Mouse (Mus musculus) liver, embryonic 16.5 days (tissue): ENCODE results near the gene Nusap1. TPM values are rescaled to one million over a fixed set of nuclear protein-coding genes. Genes with fewer than 3 reads are reported as not detected.
"Not testable (repeated sequence)": the region's sequence is repeated elsewhere in the genome, so short reads cannot be mapped to it uniquely, and the experiment has no call there.

ENCODE experiments used
- ATAC-seq: fragments of 200-750 bp; cut with Nextera tagmentation; 2 replicates; pipeline ENCODE4 v1.8.0; 2017; ENCODE audit warnings: low read depth, mild to moderate bottlenecking, moderate number of reproducible peaks, moderate library complexity
- H3K27ac ChIP-seq: fragments of 300-500 bp; sonication (generic); 2 replicates; pipeline ENCODE4 v1.5.1; 2014; ENCODE audit warnings: mild to moderate bottlenecking, low read length
- H3K27me3 ChIP-seq: fragments of 300-500 bp; sonication (generic); 2 replicates; pipeline ENCODE4 v1.6.1; 2014; ENCODE audit warnings: low read depth, low read length, mixed read lengths; ENCODE audit not compliant: control insufficient read depth, insufficient read depth
- H3K36me3 ChIP-seq: fragments of 300-500 bp; sonication (generic); 2 replicates; pipeline ENCODE4 v1.6.1; 2014; ENCODE audit warnings: mild to moderate bottlenecking; ENCODE audit not compliant: control insufficient read depth, insufficient read depth
- H3K4me1 ChIP-seq: fragments of 300-500 bp; sonication (generic); 2 replicates; pipeline ENCODE4 v1.6.1; 2014; ENCODE audit warnings: low read depth, low read length, mixed read lengths; ENCODE audit not compliant: control insufficient read depth
- H3K4me2 ChIP-seq: fragments of 300-500 bp; sonication (generic); 2 replicates; pipeline ENCODE4 v1.6.1; 2014; ENCODE audit warnings: low read depth, low read length, mixed read lengths
- H3K4me3 ChIP-seq: fragments of 300-500 bp; sonication (generic); 2 replicates; pipeline ENCODE4 v1.5.1; 2014; ENCODE audit warnings: low read depth, mild to moderate bottlenecking, low read length
- H3K9ac ChIP-seq: fragments of 300-500 bp; sonication (generic); 2 replicates; pipeline ENCODE4 v1.6.1; 2014; ENCODE audit warnings: low read depth, low read length
- H3K9me3 ChIP-seq: fragments of 300-500 bp; sonication (generic); replicated peaks from 2 replicates; pipeline ENCODE4 v1.6.1; 2016; ENCODE audit warnings: low read length; ENCODE audit not compliant: control insufficient read depth
- WGBS: fragments of 180-500 bp; shearing (Covaris S2); extraction: QIAGEN DNeasy Blood & Tissue Kit; methylation state at CpG from one replicate; pipeline ENCODE4 v1.1.7; 2014; ENCODE audit not compliant: insufficient replicate concordance; 5-methylcytosine and 5-hydroxymethylcytosine counted together
- polyA plus RNA-seq: library from polyadenylated mRNA; unstranded; fragments of >200 nt; fragmentation: Nextera tagmentation; extraction: Ambion mirVana; gene quantifications from 2 replicates; pipeline ENCODE4 v1.2.1, GENCODE M21; 2015

The Nusap1 gene
- polyA plus RNA-seq, 1 experiment from 2014 or later = 101 TPM

- not testable (repeated sequence) for H3K9me3 ChIP-seq, H3K27me3 ChIP-seq, H3K36me3 ChIP-seq, H3K27ac ChIP-seq, H3K4me3 ChIP-seq, H3K4me2 ChIP-seq, ATAC-seq, H3K9ac ChIP-seq
- peaks cover 12% of the 10 kb centered on the region for H3K4me1 ChIP-seq
- 72% methylated on average over 19 of the region's 23 CpGs for WGBS
Observed at GRCm38 (mm10) chr2:119665744-119666143, 47.6 kb downstream of the Nusap1 start.

- H3K4me2 ChIP-seq = no peak overlapping the region
- no peak overlapping the region for H3K9ac ChIP-seq
- H3K27me3 ChIP-seq = no peaks in the 10 kb centered on the region; the same call in 1 of the 2 replicates
- peaks cover 4% of the 10 kb centered on the region; the same call in 1 of the 2 replicates for H3K4me1 ChIP-seq
- no peaks in the 10 kb centered on the region for H3K9me3 ChIP-seq
- WGBS = 26% methylated on average over 7 of the region's 7 CpGs
- H3K27ac ChIP-seq = no peak overlapping the region
- no peak for ATAC-seq
- no peak overlapping the region for H3K4me3 ChIP-seq
- no peaks in the 10 kb centered on the region for H3K36me3 ChIP-seq
Observed at GRCm38 (mm10) chr2:119669010-119669409, 50.9 kb downstream of the Nusap1 start.

- ATAC-seq = peak; percentile 93
- peaks cover 4% of the 10 kb centered on the region; the same call in 1 of the 2 replicates for H3K4me1 ChIP-seq
- H3K9me3 ChIP-seq = no peaks in the 10 kb centered on the region
- H3K36me3 ChIP-seq = no peaks in the 10 kb centered on the region
- H3K4me2 ChIP-seq = peak within 1 kb of the TSS; percentile 76
- H3K9ac ChIP-seq = peak within 1 kb of the TSS; percentile 94
- H3K27ac ChIP-seq = peak within 1 kb of the TSS; percentile 86
- WGBS = under 1% methylated on average over 51 of the region's 58 CpGs
- no peaks in the 10 kb centered on the region; the same call in 1 of the 2 replicates for H3K27me3 ChIP-seq
- H3K4me3 ChIP-seq = peak within 1 kb of the TSS; percentile 97
Observed at GRCm38 (mm10) chr2:119674525-119675214, 56.6 kb downstream of the Nusap1 start, which contains the start of gene Rtf1. Rtf1 (plus strand) TSS chr2:119675068.

- Histone ChIP-seq H3K4me3 (peak overlapping the region; percentile 97), H3K27me3 (no peaks in the 10 kb centered on the region), H3K4me2 (peak overlapping the region; percentile 67), H3K9ac (peak overlapping the region; percentile 94), H3K36me3 (peaks cover 2% of the 10 kb centered on the region; the same call in 1 of the 2 replicates), H3K4me1 (peaks cover 4% of the 10 kb centered on the region; the same call in 1 of the 2 replicates), H3K27ac (peak overlapping the region; percentile 84), H3K9me3 (no peaks in the 10 kb centered on the region)
- WGBS = under 1% methylated on average over 39 of the region's 39 CpGs
- peak; percentile 74 for ATAC-seq
Observed at GRCm38 (mm10) chr2:119675215-119675784, 57.2 kb downstream of the Nusap1 start.

- no peak for ATAC-seq
- H3K27ac ChIP-seq = peak overlapping the region; percentile 84
- peaks cover 4% of the 10 kb centered on the region; the same call in 1 of the 2 replicates for H3K4me1 ChIP-seq
- peak overlapping the region; percentile 67 for H3K4me2 ChIP-seq
- H3K9me3 ChIP-seq = no peaks in the 10 kb centered on the region
- peak overlapping the region; percentile 94 for H3K9ac ChIP-seq
- no peaks in the 10 kb centered on the region for H3K27me3 ChIP-seq
- whole genome bisulfite sequencing = 2% methylated on average over 5 of the region's 5 CpGs
- H3K4me3 ChIP-seq = peak overlapping the region; percentile 97
- peaks cover 2% of the 10 kb centered on the region; the same call in 1 of the 2 replicates for H3K36me3 ChIP-seq
Observed at GRCm38 (mm10) chr2:119675831-119676230, 57.7 kb downstream of the Nusap1 start.

GRCm38 (mm10) chr2:119683706-119684105, 65.6 kb downstream of the Nusap1 start:
- H3K27ac ChIP-seq = no peak overlapping the region
- WGBS = 89% methylated on average over 2 of the region's 2 CpGs
- H3K9ac ChIP-seq = no peak overlapping the region
- no peaks in the 10 kb centered on the region for H3K27me3 ChIP-seq
- ATAC-seq = no peak
- H3K4me2 ChIP-seq = no peak overlapping the region
- peaks cover 5% of the 10 kb centered on the region; the same call in 1 of the 2 replicates for H3K36me3 ChIP-seq
- no peaks in the 10 kb centered on the region; the same call in 1 of the 2 replicates for H3K4me1 ChIP-seq
- no peak overlapping the region for H3K4me3 ChIP-seq
- no peaks in the 10 kb centered on the region; the same call in 1 of the 2 replicates for H3K9me3 ChIP-seq

- no peak overlapping the region for H3K9ac ChIP-seq
- WGBS = 80% methylated on average over 9 of the region's 9 CpGs
Observed at GRCm38 (mm10) chr2:119692003-119692701, 74.1 kb downstream of the Nusap1 start.

GRCm38 (mm10) chr2:119694826-119695225, 76.7 kb downstream of the Nusap1 start:
- Histone ChIP-seq H3K27ac (no peak overlapping the region), H3K27me3 (no peaks in the 10 kb centered on the region), H3K36me3 (peaks cover 6% of the 10 kb centered on the region; the same call in 1 of the 2 replicates), H3K9ac (no peak overlapping the region), H3K4me3 (no peak overlapping the region), H3K9me3 (no peaks in the 10 kb centered on the region), H3K4me2 (no peak overlapping the region), H3K4me1 (no peaks in the 10 kb centered on the region; the same call in 1 of the 2 replicates)
- ATAC-seq = no peak
- 77% methylated on average over 2 of the region's 2 CpGs for WGBS

More at GRCm38 (mm10) chr2:119692003-119692701, 74.1 kb downstream of the Nusap1 start:
- H3K4me3 ChIP-seq = no peak overlapping the region
- no peak overlapping the region for H3K4me2 ChIP-seq
- H3K9me3 ChIP-seq = no peaks in the 10 kb centered on the region
- H3K4me1 ChIP-seq = no peaks in the 10 kb centered on the region
- peaks cover 6% of the 10 kb centered on the region; the same call in 1 of the 2 replicates for H3K36me3 ChIP-seq
- no peaks in the 10 kb centered on the region for H3K27me3 ChIP-seq
- no peak for ATAC-seq
- H3K27ac ChIP-seq = no peak overlapping the region
